Mouse (Mus musculus) thymus, adult 2 months (tissue): ENCODE results near the gene Kctd15.

Experiments used
- CTCF ChIP-seq: fragments of 200-500 bp; IDR thresholded peaks from 2 replicates; pipeline ENCODE4 v1.5.1; 2012; ENCODE audit warnings: mild to moderate bottlenecking, control low read depth, low read length, moderate library complexity, borderline replicate concordance; ENCODE audit not compliant: control insufficient read depth, poor library complexity, insufficient read depth; ENCODE audit errors: extremely low read depth
- POLR2A ChIP-seq: fragments of 200-500 bp; IDR thresholded peaks from 2 replicates; pipeline ENCODE4 v1.6.1; 2012; ENCODE audit warnings: mild to moderate bottlenecking, low read length, control low read depth, moderate library complexity; ENCODE audit not compliant: control insufficient read depth, poor library complexity, insufficient read depth; ENCODE audit errors: extremely low read depth

- TF ChIP-seq CTCF, result no peak
- TF ChIP-seq POLR2A, result no peak
Observed at GRCm38 (mm10) chr7:34669336-34669735, 12.8 kb upstream of the Kctd15 start.
